Mouse (Mus musculus): ENCODE measurements around the gene Rasal2. TPM values are rescaled to one million over a fixed set of nuclear protein-coding genes. Genes with fewer than 3 reads are reported as not detected.
A peak's percentile ranks its signal among the peaks of the same experiment; 100 is the strongest.

Rasal2 gene
- polyA plus RNA-seq, 1 experiment = 39.9 TPM

DNA sequence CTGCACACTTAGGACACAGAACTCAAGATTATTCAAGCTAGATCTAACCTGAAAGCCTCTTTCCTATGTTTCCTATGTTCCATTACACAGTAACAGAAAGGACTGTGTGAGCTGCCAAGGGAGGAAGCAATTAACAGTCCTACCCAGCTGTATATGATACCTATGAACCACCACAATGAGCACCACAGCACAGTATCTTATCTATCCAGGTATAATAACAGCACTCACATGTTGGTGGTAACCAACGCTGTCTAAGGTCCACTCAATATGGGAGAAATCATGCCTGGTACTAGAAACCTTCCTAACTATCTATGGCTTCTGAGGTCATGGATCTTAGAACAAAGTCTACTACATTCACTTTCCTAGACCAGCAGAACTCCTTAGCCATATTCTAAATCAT, 89.3 kb downstream of the Rasal2 start:
- no peak for TF ChIP-seq CTCF (IDR thresholded peaks at IDR 0.05; ENCODE audit: borderline replicate concordance, extremely low read depth, insufficient read depth, insufficient read length)
- TF ChIP-seq POLR2A (IDR thresholded peaks at IDR 0.05; ENCODE audit: borderline replicate concordance, extremely low read depth, insufficient read depth, insufficient read length, poor library complexity, severe bottlenecking) = no peak
- DNase-seq (ENCODE audit: low read depth) = no peak

DNA sequence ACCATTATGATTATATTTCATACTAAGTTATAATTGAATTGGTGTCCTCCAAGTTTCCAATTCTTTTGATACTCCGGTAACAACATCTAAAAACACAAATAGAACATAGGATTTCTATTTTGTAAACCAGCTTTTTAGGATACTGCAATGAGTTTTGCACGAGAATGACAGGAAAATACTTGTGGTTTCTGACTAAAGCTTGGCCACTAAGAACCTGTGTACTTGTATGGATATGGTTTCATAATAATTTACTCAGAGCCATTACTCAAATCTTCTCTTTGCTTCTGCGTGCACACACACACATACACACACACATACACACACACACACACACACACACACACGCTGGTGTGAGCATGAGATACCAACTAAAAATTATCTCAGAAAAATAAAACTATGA, 93.5 kb downstream of the Rasal2 start:
- no peak for DNase-seq (ENCODE audit: low read depth)
- TF ChIP-seq POLR2A (IDR thresholded peaks at IDR 0.05; ENCODE audit: borderline replicate concordance, extremely low read depth, insufficient read depth, insufficient read length, poor library complexity, severe bottlenecking) (no peak), CTCF (IDR thresholded peaks at IDR 0.05; ENCODE audit: borderline replicate concordance, extremely low read depth, insufficient read depth, insufficient read length) (no peak)

- TF ChIP-seq POLR2A (IDR thresholded peaks at IDR 0.05; ENCODE audit: borderline replicate concordance, extremely low read depth, insufficient read depth, insufficient read length, poor library complexity, severe bottlenecking) = no peak
Measured at GRCm38 (mm10) chr1:157301266-157301665, 111.1 kb downstream of the Rasal2 start.

DNA sequence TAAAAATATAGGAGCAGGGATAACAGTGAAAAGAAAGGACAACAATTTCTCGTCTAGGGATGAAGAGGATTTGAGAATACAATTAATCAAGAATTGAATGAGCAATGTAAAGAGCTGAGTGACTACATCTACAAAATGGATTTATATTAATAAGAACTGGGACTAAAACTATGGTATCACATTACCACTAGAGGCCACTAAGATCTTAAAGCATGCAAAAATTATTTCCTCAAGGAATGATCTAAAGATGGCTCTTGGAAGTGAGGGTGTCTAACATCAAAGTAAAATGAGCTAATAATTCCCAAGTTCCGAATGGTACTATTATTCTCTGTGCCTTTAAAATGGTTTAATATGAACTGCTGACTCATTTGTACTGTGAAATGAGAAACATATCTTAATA, 112.8 kb downstream of the Rasal2 start:
- TF ChIP-seq CTCF (IDR thresholded peaks at IDR 0.05; ENCODE audit: borderline replicate concordance, extremely low read depth, insufficient read depth, insufficient read length) = no peak
- TF ChIP-seq POLR2A (IDR thresholded peaks at IDR 0.05; ENCODE audit: borderline replicate concordance, extremely low read depth, insufficient read depth, insufficient read length, poor library complexity, severe bottlenecking) = no peak
- DNase-seq (ENCODE audit: low read depth) = peak; percentile 19

More at GRCm38 (mm10) chr1:157301266-157301665, 111.1 kb downstream of the Rasal2 start:
- no peak for DNase-seq (ENCODE audit: low read depth)

GRCm38 (mm10) chr1:157298990-157299389, 113.4 kb downstream of the Rasal2 start:
- TF ChIP-seq POLR2A (IDR thresholded peaks at IDR 0.05; ENCODE audit: borderline replicate concordance, extremely low read depth, insufficient read depth, insufficient read length, poor library complexity, severe bottlenecking) (no peak), CTCF (IDR thresholded peaks at IDR 0.05; ENCODE audit: borderline replicate concordance, extremely low read depth, insufficient read depth, insufficient read length) (no peak)
- DNase-seq (ENCODE audit: low read depth) = no peak

GRCm38 (mm10) chr1:157297137-157297536, 115.3 kb downstream of the Rasal2 start:
- no peak for TF ChIP-seq CTCF (IDR thresholded peaks at IDR 0.05; ENCODE audit: borderline replicate concordance, extremely low read depth, insufficient read depth, insufficient read length)
- DNase-seq (ENCODE audit: low read depth) = no peak

DNA sequence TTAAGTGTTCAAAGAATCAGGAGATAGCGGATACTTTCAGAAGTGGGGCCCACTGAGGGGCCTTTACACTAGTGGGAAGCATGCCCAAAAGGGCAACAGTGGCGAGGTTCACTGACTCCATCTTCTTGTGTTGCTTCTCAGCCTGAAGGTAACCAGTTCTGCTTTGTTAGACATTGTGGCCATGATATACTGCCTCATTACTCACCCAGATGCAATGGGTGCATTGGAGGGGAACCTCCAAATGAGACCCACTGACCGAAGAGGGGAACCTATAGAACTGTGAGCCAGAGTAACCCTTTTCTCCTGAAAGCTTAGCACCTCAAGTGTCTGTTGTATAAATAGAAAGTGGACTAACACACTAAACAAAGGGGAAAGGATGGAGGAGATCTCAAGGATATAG, 116.5 kb downstream of the Rasal2 start:
- DNase-seq (ENCODE audit: low read depth) = no peak
- TF ChIP-seq POLR2A (IDR thresholded peaks at IDR 0.05; ENCODE audit: borderline replicate concordance, extremely low read depth, insufficient read depth, insufficient read length, poor library complexity, severe bottlenecking) = no peak

GRCm38 (mm10) chr1:157290173-157290572, 122.2 kb downstream of the Rasal2 start:
- TF ChIP-seq POLR2A (IDR thresholded peaks at IDR 0.05; ENCODE audit: borderline replicate concordance, extremely low read depth, insufficient read depth, insufficient read length, poor library complexity, severe bottlenecking) (no peak), CTCF (IDR thresholded peaks at IDR 0.05; ENCODE audit: borderline replicate concordance, extremely low read depth, insufficient read depth, insufficient read length) (no peak)
- no peak for DNase-seq (ENCODE audit: low read depth)

DNA sequence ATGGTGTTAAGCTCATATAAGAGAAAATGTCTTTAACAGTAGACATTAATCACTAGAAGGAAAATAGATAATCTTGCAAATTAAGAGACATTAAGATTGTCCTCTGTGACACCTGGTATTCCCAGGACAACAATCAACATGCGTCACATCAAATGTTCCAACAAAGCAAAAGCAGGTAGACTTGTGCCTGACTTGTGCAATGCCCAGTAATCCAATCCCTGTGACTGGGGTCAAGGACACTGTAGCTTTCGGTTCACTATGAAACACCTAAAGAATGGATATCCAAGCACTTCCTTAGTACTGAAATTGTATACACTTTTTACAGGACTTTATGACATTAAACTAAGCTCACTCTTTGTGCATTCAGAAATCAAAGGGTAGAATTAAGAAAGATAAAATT, 123.1 kb downstream of the Rasal2 start:
- no peak for DNase-seq (ENCODE audit: low read depth)
- TF ChIP-seq CTCF (IDR thresholded peaks at IDR 0.05; ENCODE audit: borderline replicate concordance, extremely low read depth, insufficient read depth, insufficient read length) (no peak), POLR2A (IDR thresholded peaks at IDR 0.05; ENCODE audit: borderline replicate concordance, extremely low read depth, insufficient read depth, insufficient read length, poor library complexity, severe bottlenecking) (no peak)

- DNase-seq (ENCODE audit: low read depth) = peak; percentile 70
- TF ChIP-seq POLR2A (IDR thresholded peaks at IDR 0.05; ENCODE audit: borderline replicate concordance, extremely low read depth, insufficient read depth, insufficient read length, poor library complexity, severe bottlenecking) (no peak), CTCF (IDR thresholded peaks at IDR 0.05; ENCODE audit: borderline replicate concordance, extremely low read depth, insufficient read depth, insufficient read length) (peak; percentile 65; the same call in 1 of the 2 replicates)
Measured at GRCm38 (mm10) chr1:157286561-157286960, 125.8 kb downstream of the Rasal2 start.

DNA sequence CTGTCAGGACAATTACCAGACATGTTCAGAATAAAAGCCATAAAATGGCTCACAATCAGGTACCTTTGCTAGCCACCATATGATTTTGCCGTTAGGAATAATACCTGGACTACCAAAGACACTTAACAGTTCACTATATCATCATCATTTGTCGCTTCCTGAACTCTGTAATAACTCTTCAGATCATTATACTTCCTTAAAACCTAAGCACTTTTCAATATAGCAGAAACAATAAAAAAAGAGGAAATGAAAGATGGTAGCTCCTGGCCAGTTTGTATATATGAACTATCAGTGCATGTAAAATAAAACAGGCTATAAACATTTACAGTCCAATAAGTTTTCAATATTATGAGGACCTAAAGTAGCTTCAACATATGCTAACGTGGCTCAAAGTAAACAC, 127.0 kb downstream of the Rasal2 start:
- TF ChIP-seq POLR2A (IDR thresholded peaks at IDR 0.05; ENCODE audit: borderline replicate concordance, extremely low read depth, insufficient read depth, insufficient read length, poor library complexity, severe bottlenecking) (no peak), CTCF (IDR thresholded peaks at IDR 0.05; ENCODE audit: borderline replicate concordance, extremely low read depth, insufficient read depth, insufficient read length) (no peak)
- DNase-seq (ENCODE audit: low read depth) = no peak

- TF ChIP-seq CTCF (IDR thresholded peaks at IDR 0.05; ENCODE audit: borderline replicate concordance, extremely low read depth, insufficient read depth, insufficient read length) = no peak
- TF ChIP-seq POLR2A (IDR thresholded peaks at IDR 0.05; ENCODE audit: borderline replicate concordance, extremely low read depth, insufficient read depth, insufficient read length, poor library complexity, severe bottlenecking) = no peak
- peak; percentile 66 for DNase-seq (ENCODE audit: low read depth)
Measured at GRCm38 (mm10) chr1:157280781-157281180, 131.6 kb downstream of the Rasal2 start.
